Mouse (Mus musculus): ENCODE data around the gene Pipox. TPM values are rescaled to one million over a fixed set of nuclear protein-coding genes. Genes with fewer than 3 reads are reported as not detected.
A peak's percentile ranks its signal among the peaks of the same experiment; 100 is the strongest.

Gene Pipox
- total RNA-seq, 2 experiments from 2014 or later = not detected

DNA sequence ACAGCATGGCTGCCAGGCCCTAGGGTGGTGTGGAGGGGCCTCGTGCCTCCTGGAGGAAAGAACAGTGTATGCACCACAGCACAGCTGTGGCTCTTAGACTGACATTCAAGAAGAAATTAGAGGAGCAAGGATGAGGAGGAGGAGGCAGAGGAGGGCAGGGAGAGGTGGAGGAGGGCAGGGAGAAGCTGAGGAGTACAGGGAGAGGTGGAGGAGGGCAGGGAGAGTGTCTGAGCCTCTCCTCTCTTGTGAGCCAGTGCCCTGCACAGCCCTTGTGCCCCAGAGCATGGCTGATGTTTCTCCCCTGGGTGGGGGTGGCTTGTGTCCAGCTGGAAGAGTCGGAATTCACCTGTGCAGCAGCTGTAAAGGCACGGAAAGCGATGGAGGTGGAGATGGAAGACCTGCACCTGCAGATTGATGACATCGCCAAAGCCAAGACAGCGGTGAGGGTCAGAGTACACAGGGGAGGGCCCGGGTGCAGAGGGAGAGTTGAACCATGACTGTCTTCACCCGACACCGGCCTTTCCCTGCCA is 46.2 kb downstream of the Pipox start:
- H3K4me3 ChIP-seq = no peak overlapping the region
- no peak for TF ChIP-seq CTCF (IDR thresholded peaks at IDR 0.05)
- intact Hi-C loops (cut with DNase I) = no loop called here
- H3K27ac ChIP-seq = no peak overlapping the region
- DNase-seq = no peak

DNA sequence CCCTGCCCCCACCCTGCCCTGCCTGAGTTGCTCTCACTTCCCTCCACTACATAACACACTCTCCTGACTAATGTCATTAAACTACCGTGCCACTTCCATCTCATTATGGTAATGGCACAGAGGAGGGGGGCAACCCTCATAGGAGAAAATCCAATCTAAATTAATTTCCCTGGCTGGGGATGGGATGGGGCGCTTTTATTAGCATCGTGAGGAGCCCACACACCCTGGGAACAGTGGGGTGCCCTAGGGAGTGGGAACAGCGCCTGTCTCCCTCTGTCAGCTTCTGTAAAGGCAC is 50.0 kb downstream of the Pipox start:
- no peak for DNase-seq
- no peak for TF ChIP-seq CTCF (IDR thresholded peaks at IDR 0.05)
- no peak overlapping the region for H3K27ac ChIP-seq
- H3K4me3 ChIP-seq = no peak overlapping the region
- intact Hi-C loops (cut with DNase I) = no loop called here

DNA sequence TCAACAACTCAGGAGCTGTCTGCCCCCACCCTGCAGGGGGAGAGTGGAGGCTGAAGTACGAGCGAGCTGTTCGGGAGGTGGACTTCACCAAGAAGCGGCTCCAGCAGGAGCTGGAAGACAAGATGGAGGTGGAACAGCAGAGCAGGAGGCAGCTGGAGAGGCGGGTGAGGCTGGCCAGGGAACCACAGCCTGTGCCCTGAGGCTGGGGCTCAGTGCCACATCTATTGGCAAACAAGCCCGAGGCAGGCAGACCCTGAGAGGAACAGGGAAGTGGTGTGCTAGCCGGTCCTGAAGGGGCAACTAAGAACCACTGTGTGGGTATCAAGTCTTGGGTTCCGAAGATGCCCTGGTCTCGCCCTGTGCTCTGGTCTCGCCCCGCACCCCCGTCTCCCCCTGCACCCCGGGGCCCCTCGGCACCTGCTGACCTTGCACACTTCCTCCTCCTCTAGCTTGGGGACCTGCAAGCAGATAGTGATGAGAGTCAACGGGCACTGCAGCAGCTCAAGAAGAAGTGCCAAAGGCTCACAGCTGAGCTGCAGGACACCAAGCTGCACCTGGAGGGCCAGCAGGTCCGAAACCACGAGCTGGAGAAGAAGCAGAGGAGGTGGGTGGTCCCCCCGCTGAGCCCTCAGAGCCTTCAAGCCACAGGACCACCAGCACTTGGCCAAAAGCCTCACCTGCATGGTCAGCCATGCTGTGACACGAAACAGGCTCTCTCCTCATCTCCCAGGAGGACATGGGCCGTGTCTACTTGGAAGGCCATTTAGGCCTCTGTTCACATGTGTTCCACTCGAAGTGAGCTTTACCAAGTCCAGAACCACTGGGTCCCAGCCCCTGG is 50.6 kb downstream of the Pipox start:
- TF ChIP-seq CTCF (IDR thresholded peaks at IDR 0.05) = no peak
- H3K27ac ChIP-seq = no peak overlapping the region
- H3K4me3 ChIP-seq = no peak overlapping the region
- intact Hi-C loops (cut with DNase I) = no loop called here
- DNase-seq = no peak

DNA sequence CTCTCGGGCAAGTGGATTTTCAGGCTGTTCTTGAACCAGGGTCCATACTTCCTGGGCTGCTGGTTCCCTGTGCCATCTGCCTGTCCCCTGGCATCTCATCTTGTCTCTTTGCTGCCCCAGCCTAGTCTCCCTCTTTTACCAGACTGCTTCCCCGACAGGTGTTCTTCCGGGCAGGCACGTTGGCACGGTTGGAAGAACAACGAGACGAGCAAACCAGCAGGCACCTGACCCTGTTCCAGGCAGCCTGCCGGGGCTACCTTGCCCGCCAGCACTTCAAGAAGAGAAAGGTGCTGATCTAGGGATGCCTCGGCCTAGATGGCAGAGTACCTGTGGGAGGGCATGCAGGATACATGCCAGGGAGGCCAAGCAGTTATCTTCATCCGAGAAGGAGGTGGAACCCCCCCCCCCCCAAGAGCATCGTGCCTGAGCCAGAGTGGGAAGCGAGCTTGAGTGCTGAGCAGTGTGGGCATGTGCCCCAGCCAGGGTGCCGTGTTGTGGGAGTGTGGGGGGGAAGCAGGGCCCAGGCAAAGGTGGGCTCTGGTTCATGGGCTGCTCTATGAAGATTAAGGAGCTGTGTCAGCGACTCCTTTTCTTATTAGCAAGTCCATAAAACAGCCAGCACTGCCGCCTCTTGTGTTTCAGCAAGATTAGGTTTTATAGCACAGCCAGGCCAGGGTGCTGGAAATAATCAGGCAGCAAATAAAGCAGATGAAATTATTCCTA is 53.2 kb downstream of the Pipox start:
- DNase-seq = no peak
- TF ChIP-seq CTCF (IDR thresholded peaks at IDR 0.05) = no peak
- H3K4me3 ChIP-seq = no peak overlapping the region
- intact Hi-C loops (cut with DNase I) = no loop called here
- no peak overlapping the region for H3K27ac ChIP-seq

DNA sequence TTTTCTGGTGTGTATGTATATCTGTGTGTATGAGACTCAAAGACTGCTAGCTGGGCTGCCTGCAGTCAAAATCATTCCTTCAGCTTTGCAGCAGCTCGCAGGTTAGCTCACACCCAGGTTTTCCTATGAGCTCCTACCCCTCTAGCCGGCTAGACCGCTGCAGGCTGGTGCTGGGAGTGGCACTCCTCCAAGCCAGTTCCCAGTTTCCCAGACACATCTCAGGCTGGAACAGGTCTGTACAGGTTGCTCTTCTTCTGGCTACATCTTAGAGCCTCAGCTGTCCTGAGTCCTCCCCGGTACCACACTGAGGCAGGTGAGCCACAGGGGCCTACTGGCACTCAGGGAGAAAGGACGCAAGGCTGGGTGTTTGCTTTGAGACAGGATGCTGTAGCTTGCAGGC is 56.0 kb downstream of the Pipox start:
- TF ChIP-seq CTCF (IDR thresholded peaks at IDR 0.05) = no peak
- H3K4me3 ChIP-seq = no peak overlapping the region
- intact Hi-C loops (cut with DNase I) = no loop called here
- no peak for DNase-seq
- H3K27ac ChIP-seq = no peak overlapping the region

DNA sequence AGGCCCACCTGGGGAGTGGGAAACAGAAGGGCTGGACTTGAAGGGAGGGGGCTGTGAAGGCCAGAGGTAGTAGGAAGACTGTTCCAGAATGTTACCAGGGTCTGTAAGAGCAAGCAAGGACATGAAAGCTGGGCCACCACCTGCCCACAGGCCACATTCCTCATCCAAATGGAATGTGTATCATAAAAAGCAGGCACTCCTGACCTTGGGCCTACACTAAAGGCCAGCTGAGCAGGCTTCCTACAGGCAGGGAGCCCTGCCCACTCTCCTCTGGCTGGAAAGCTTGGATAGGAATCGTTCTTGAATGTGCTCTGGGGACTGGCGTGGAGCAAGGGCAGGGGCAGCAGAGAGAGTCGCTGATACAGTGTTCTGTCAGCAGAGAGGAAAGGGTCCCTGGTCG is 57.1 kb downstream of the Pipox start:
- H3K27ac ChIP-seq = no peak overlapping the region
- no peak for DNase-seq
- intact Hi-C loops (cut with DNase I) = no loop called here
- H3K4me3 ChIP-seq = no peak overlapping the region
- no peak for TF ChIP-seq CTCF (IDR thresholded peaks at IDR 0.05)

DNA sequence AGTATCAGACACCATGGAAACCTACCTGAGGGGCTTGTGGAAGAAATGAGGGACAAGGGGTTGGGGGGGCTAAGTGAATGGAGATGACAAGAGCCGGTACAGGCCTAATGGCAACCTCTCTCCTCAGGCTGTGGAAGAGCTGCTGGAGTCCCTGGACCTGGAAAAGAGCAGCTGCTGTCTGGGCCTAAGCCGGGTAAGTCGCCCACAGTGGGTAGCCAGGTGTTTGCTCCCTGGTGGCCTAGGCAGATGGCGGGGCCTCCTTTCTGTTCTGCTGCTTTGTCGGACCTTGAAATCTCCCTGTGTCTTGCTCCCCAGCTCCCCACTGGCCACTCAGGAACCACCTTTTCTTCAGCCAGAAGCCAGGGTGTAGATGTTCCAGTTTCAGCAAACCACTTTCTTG is 57.6 kb downstream of the Pipox start:
- H3K4me3 ChIP-seq = no peak overlapping the region
- intact Hi-C loops (cut with DNase I) = no loop called here
- DNase-seq = no peak
- no peak for TF ChIP-seq CTCF (IDR thresholded peaks at IDR 0.05)
- H3K27ac ChIP-seq = no peak overlapping the region

DNA sequence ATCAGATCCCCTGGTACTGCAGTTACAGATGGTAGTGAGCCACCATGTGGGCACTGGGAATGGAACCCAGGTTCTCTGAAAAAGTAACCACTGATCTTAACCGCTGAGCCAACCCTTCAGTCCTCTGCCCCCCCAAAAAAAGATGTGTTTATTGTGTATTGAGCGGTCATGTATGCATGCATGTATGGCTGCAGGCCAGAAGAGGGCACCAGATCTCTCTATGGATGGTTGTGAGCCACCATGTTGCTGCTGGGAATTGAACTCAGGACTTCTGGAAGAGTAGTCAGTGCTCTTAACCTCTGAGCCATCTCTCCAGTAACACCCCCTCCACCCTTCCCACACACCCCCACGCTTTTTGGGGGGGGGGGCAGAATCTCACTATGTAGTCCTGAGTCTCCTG is 58.8 kb downstream of the Pipox start:
- DNase-seq = no peak
- intact Hi-C loops (cut with DNase I) = no loop called here
- H3K27ac ChIP-seq = no peak overlapping the region
- TF ChIP-seq CTCF (IDR thresholded peaks at IDR 0.05) = peak; percentile 35; the same call in 1 of the 2 replicates
- H3K4me3 ChIP-seq = no peak overlapping the region

DNA sequence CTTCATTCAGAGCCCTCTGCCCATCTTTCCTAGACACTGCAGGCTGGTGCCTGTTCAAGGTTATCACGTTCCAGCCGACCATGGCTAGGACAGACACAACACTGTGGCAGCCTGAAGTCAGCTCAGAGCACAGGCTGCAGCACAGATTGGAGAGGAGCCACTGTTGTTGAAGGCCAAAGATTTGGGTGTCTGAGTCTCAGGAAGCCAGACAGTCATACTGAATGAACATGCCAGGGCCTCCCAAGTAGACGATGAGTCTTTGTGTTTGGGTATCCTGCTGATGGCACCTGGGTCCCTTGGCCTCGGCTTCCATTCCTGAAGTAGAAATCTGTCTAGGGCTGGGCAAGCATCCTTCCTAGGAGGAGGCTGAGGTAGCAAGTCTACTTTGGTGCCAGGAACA is 61.4 kb downstream of the Pipox start:
- no peak for DNase-seq
- H3K27ac ChIP-seq = no peak overlapping the region
- intact Hi-C loops (cut with DNase I) = no loop called here
- no peak for TF ChIP-seq CTCF (IDR thresholded peaks at IDR 0.05)
- no peak overlapping the region for H3K4me3 ChIP-seq

DNA sequence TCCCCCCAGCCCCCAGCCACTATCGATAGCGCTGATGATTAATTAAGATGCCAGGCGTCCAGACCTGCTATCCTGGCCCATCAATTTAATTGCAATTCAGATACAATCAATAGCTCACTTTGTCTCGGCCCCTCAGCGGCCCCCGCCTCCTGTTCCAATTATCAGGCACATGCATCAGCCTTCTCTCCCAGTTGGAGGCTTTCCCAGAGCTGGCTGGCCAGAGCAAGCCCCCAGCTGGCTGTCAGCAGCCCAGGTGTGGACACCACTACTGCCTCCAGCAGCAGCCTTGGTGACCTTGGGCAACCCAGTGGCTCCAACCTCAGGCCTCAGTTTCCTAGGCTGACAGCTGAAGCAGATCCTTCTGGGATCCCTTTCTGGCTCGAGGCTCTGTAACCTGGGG is 63.0 kb downstream of the Pipox start:
- Histone ChIP-seq H3K27ac (no peak overlapping the region), H3K4me3 (no peak overlapping the region)
- no peak for DNase-seq
- intact Hi-C loops (cut with DNase I) = no loop called here
- no peak for TF ChIP-seq CTCF (IDR thresholded peaks at IDR 0.05)

Other genes with a start within 250 kb of the Pipox start
- 10 to 100 TPM; 36.9 to 43.8 TPM for gene Nufip2, start 207.9 kb downstream of the Pipox start, total RNA-seq (2021)
- not detected for gene Cryba1, start 168.8 kb downstream of the Pipox start, total RNA-seq (2021)
- 100 to 1,000 TPM; 345 to 399 TPM for gene Myo18a, start 130.8 kb downstream of the Pipox start, total RNA-seq (2021)
- not detected for gene Gm10277, start 106.3 kb downstream of the Pipox start, total RNA-seq (2021)
- under 1 TPM in 1 of 2 experiments, not detected in 1; 0.25 TPM for gene Sez6, start 36.7 kb upstream of the Pipox start, total RNA-seq (2021)
- gene Phf12, start 88.7 kb upstream of the Pipox start, total RNA-seq (2021) = 10 to 100 TPM; 15.0 to 15.8 TPM
- gene Dhrs13, start 138.2 kb upstream of the Pipox start, total RNA-seq (2021) = 1 to 10 TPM in 1 of 2 experiments, under 1 TPM in 1; 0.74 to 1.1 TPM
- gene Flot2, start 143.8 kb upstream of the Pipox start, total RNA-seq (2021) = 10 to 100 TPM; 46.0 to 49.8 TPM
- 10 to 100 TPM; 18.8 to 26.2 TPM for gene Eral1, start 186.3 kb upstream of the Pipox start, total RNA-seq (2021)
- gene Fam222b, start 200.6 kb upstream of the Pipox start, total RNA-seq (2021) = 1 to 10 TPM; 7.1 to 7.9 TPM

All from gastrocnemius, adult 2 months (tissue).